Mouse (Mus musculus): ENCODE measurements around the gene Klk1b24.
"Not testable (repeated sequence)": the region's sequence is repeated elsewhere in the genome, so short reads cannot be mapped to it uniquely, and the experiment has no call there.

Klk1b24 gene

GRCm38 (mm10) chr7:44187936-44188335, at the start of gene Klk1b24:
Klk1b24 (plus strand) TSS chr7:44188236.
- DNase-seq (ENCODE audit: low spot score) = not testable (repeated sequence)

- no peak for DNase-seq (ENCODE audit: low spot score)
Observed at GRCm38 (mm10) chr7:44179299-44180045, 8.6 kb upstream of the Klk1b24 start.

- not testable (repeated sequence) for DNase-seq (ENCODE audit: low spot score)
Observed at GRCm38 (mm10) chr7:44186516-44186915, 1.5 kb upstream of the Klk1b24 start.

GRCm38 (mm10) chr7:44193466-44193865, 5.4 kb downstream of the Klk1b24 start:
- DNase-seq (ENCODE audit: low spot score) = not testable (repeated sequence)

- no peak for DNase-seq (ENCODE audit: low spot score)
Observed at GRCm38 (mm10) chr7:44197891-44198290, 9.9 kb downstream of the Klk1b24 start, which contains the start of gene Klk1b3. Klk1b3 (plus strand) TSS chr7:44198191.

- not testable (repeated sequence) for DNase-seq (ENCODE audit: low spot score)
Observed at GRCm38 (mm10) chr7:44207135-44207534, 19.1 kb downstream of the Klk1b24 start, which contains the start of gene Klk1b4. Klk1b4 (plus strand) TSS chr7:44207435.

DNA sequence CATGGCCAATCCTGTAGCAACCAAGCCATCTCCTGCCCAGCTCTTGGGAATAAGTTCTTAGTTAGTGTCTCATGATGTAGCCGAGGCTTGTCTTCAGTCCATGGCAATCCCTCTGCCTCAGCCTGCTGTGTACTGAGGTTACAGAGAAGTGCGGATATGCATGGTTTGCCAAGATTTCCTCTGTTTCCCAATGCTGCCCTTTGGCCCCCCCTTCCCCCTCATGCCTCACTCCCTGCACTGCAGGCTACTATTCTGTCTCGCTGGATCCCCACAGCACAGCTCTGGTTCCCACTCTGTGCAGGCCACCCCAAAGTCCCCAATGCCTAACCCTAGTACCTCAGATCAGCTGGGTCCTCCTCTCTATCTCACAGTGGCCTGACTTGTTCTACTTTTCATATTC, 20.3 kb downstream of the Klk1b24 start:
- DNase-seq (ENCODE audit: low spot score) = no peak

GRCm38 (mm10) chr7:44215645-44216044, 27.6 kb downstream of the Klk1b24 start, which contains the start of gene Klk1b5:
Klk1b5 (plus strand) TSS chr7:44215945.
- no peak for DNase-seq (ENCODE audit: low spot score)

DNA sequence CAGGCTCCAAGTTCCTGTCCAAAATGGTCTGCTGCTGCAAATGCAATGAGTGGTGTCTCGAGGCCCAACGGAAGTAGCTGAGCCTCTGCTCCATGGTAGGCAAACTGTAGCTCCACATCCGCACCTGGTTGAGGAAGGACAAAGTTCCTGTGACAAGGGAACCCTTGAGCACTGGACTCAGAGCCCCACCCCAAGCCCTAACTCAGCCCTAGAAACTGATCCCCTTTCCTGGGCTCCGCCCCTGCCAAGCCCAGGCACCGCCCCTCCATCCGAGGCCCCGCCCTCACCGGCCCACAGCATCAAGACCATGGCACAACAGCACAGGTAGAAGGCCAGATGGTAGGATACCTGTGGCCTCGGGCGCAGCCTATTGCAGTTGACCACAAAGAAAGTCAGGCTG, 33.6 kb downstream of the Klk1b24 start:
- DNase-seq (ENCODE audit: low spot score) = not testable (repeated sequence)

DNA sequence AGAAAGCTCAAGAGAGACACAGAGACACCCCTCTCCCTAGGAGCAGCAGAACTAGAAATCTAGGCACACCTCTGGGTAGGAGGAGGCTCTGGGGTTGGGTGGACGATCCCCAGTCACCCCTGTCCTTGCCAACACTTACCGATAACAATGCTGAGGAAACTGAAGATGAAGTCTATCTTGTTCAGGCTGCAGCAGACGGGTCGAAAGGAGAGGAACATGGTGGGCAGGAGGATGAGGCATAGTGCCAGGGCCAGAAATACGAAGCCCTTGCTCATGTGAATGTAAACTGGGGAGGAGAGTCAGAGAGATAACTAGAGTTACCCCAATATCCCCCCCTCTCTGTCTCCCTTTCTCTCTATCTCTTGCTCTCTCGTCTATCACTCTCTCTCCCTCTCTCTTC, 34.3 kb downstream of the Klk1b24 start:
- DNase-seq (ENCODE audit: low spot score) = not testable (repeated sequence)

GRCm38 (mm10) chr7:44225076-44225475, 37.0 kb downstream of the Klk1b24 start, which contains the start of gene Klk1:
Klk1 (plus strand) TSS chr7:44225360.
- no peak for DNase-seq (ENCODE audit: low spot score)

GRCm38 (mm10) chr7:44235909-44236308, 47.9 kb downstream of the Klk1b24 start, which contains the start of gene Gm36864:
Gm36864 (plus strand) TSS chr7:44236177.
- DNase-seq (ENCODE audit: low spot score) = no peak

GRCm38 (mm10) chr7:44239913-44240312, 51.9 kb downstream of the Klk1b24 start:
- no peak for DNase-seq (ENCODE audit: low spot score)

- DNase-seq (ENCODE audit: low spot score) = no peak
Observed at GRCm38 (mm10) chr7:44240712-44241111, 52.7 kb downstream of the Klk1b24 start.

DNA sequence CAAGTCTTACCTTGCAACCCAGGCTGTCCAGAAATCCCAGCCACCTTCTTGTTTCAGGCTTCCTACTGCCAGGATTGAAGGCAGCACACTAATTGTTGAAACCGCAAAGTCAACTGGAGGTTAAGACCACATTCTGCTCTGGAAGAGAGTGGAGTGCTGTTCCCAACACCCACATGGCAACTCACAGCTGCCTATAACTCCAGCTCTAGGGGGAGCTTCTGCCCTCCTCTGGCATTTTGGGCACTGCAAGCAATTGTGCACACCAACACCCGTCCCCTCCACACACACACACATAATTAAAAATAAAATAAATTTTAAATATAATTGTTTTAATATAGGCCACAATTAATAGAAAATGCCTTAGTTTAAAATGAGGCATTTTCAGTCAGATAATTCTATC, 53.1 kb downstream of the Klk1b24 start:
- no peak for DNase-seq (ENCODE audit: low spot score)
